Mouse (Mus musculus): Measurements from ENCODE around the gene Itgb3bp. TPM values are rescaled to one million over a fixed set of nuclear protein-coding genes. Genes with fewer than 3 reads are reported as not detected.

The Itgb3bp gene
- 1 to 10 TPM; 6.0 to 7.9 (median 6.6) TPM for total RNA-seq (2022)

DNA sequence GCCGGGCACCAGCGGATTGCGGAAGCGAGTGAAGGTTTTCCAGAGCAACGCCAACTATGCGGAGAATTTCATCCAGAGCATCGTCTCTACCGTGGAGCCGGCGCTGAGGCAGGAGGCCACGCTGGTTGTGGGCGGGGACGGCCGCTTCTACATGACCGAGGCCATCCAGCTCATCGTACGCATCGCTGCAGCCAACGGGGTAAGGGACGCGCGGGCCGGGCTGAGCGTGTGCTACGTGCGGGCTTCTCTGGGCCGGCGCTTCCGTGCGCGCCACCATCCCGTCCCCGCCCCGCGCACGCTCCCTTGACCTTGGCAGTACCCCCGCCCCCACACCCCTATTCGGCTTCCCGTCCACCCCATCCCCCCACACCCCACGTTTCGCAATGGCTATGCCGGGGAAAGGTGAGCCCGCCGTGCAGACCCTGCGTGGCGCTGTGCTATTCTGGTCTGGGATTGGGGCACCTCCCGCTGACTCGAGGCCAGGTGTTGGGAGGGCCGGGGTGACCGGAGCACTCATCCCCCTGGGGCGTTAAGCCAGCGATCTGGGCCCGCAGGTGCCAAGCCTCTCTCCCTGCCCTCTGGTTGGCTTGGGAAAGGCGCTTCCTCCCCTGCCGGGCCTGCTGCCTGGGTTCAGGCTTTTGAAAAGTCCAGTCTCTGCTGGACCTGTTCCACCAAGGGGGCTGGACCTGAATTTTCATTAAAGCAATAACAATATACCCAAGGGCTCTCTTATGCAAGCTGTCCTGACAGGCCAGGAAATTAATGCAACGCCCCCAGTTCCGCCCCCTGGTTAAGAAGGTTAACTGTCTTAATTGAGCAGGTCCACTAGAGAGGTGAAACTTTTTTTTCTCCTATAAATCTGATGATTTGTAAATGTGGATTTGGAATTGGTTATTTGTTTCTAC, at the start of gene Itgb3bp:
Gene Itgb3bp (minus strand): TSS at position 201 of the 905 bp plus-strand sequence.
- DNase-seq (ENCODE audit: low spot score), result peak; percentile 68

DNA sequence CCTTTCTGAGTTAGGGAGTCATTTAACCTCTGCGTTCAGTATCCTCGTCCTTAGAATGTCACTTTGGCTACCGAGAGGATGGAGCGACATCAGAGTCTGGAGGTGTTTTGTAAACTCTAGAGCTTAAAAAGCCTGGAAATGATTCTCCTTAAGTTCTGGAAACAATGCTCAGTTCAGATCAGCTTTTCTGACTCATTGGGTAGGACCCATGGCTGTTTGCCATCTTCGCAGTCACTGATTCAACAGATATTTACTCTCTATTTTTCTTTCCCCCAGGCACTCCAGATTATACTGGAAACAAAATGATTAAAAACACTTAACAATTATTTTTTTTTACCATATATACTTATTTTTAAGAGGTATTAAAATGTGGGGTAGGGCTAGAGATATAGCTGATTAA, 49.7 kb upstream of the Itgb3bp start:
- no peak for DNase-seq (ENCODE audit: low spot score)

DNA sequence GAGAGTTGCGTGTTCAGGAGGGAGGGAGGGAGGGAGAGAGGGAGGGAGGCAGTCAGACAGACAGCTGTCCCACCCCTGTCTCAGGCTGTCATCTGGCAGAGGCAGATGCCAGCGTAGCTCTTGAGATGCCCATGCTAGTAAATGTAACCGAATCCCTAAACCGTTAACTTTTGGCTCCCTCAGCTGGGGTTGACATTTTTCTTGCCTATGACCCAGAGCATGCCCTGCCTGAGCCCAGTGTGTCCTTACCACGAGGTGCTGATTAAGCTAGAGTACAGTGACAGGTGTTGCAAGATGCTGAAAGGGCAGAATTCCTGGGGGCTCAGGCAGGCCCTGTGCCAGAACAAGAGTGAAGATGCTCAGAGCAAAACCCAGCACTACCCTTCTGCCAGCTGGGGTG, 44.8 kb upstream of the Itgb3bp start:
- no peak for DNase-seq (ENCODE audit: low spot score)

DNA sequence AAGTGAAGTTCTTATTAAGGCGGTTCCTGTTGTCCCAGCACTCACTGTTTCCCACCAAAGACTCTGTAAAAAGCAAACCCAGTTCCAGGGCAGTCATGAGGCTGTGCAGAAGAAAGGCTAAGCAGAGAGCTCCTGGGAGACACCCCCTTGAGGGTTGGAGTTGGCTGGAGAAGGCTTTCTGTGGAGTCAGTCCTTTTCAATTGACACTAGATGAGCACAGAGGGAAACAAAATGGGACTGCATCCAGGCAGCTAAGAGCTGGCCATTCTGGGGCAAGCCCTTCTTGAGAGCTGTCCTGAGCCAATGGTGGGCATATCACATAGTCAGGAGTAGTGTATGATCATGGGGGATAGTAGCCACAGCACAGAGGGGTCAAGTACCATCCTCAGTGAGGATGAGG, 44.3 kb upstream of the Itgb3bp start:
- DNase-seq (ENCODE audit: low spot score), result peak; percentile 46

DNA sequence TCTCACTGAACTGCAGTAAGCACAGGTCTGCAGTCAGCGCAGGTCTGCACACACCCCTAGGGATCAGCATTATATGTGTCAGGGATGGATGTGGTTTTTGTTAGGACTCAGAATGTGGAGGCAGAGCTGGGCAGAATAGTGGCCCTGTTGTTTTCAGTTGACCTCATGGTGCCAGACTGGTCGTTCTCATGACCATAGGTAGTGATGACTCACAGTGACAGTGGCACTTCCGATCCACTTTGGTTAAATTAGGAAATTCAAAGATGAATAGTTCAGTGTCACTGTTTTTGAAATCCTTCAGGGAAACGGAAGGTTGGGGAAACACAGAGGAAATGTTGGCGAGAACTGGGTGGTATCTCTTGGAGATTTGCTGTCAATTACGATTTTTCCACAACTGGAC, 43.3 kb upstream of the Itgb3bp start:
- no peak for DNase-seq (ENCODE audit: low spot score)

DNA sequence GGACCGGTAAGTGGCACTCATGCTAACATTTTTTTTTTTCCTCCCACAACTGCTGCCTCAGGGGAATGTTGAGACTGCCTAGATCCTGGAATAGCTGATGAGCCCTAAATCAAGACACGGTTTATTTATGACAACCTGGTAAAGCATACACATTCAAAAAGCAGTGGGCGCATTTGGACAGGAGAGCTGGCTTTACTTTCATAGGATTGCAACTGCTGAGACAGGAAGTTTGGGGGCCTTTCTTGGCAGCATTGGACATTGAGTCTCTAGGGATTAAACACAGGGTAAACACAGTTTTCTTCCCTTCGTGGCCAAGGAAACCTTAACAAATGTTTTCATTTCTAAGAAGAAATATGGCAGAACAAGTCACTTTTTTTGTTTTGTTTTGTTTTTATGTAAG, 40.5 kb upstream of the Itgb3bp start:
- peak; percentile 39 for DNase-seq (ENCODE audit: low spot score)

DNA sequence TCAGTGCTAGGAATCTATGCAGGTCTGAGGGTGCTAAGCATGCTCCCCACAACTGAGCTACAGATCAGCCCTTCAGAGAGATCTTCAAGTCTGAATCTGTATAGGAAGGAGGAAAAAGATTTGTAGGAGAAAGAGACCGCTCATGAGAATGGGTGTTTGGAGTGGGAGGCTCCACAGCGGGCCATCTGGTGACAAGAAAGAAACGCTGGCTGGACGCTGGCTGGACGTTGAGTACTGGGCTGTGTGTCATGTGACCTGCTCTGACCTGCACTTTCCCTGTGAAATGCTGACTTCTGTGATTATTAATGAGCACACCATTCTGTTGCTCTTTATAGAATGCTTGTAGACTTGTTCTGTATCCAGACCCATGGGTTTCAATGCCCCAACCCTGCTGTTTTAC, 39.7 kb upstream of the Itgb3bp start:
- peak; percentile 53 for DNase-seq (ENCODE audit: low spot score)

DNA sequence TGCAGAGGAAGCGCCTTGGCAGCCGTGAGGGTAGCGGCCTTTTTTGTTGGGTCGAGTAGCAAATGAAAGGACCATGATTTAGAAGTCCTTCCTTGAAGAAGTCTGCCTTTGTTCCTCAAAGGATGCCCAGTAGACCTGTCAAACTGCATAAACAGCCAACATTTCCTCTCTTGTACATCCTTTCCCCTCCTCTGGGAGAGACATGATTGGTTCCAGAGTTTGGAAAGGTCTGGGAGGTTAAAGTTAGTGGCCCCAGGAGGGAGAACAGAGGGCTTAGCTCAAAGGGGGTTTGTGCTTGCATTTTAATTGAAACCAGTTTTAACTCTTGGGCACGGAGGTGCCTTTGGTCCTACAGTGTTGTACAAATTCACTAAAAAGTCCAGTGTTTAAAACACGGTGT, 36.9 kb upstream of the Itgb3bp start:
- no peak for DNase-seq (ENCODE audit: low spot score)

DNA sequence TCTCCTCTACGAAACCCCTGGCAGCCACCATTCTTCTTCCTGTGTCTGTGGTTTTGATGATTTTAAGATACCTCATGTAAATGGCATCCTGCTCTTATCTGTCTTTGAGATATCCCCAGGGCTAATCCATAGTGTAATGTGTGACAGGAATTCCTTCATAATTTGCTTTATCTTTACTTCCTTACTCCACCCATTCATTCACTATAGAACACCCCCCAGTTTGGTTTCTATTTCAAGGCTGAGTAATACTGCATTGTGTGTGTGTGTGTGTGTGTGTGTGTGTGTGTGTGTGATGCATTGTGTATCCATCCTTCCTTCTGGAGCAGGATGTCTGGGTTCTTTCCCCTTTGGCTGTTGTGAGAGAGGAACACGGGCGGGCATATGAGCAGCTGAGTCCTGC, 29.7 kb upstream of the Itgb3bp start:
- DNase-seq (ENCODE audit: low spot score), result no peak

DNA sequence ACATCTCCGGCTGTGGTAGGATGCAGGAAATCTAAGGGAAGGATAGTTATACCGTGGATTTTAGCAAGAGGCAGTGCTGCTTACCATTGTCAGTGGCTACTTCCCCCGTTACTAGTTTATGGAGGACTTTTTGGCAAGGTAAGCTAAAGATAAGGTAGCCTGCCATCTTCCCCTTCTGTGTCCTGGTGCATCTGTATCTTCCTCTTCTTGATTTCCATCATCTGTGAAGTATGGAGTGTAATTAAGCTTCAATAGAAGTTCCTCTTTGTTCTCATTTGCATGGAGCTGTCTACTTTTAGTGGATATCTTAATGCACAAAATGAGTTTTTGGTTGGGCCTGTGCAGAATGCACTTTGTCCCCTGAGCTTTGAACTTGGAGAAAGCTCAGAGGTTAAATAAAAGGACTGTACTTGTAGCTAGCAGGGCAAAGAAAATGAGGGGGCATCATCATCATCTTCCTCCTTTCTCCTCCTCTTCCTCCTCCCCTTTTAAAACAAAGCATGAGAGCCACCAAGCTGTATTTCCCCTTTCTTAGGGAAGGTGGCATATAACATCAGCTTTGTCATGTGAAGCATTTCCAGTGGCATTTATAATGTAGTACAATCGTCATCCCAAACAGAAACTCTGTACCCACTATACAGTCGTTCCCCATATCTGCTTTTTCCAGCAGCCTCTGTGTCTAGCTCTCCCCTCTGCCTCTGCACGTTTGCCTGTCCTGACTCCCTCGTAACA, 28.6 kb upstream of the Itgb3bp start:
- no peak for DNase-seq (ENCODE audit: low spot score)

DNA sequence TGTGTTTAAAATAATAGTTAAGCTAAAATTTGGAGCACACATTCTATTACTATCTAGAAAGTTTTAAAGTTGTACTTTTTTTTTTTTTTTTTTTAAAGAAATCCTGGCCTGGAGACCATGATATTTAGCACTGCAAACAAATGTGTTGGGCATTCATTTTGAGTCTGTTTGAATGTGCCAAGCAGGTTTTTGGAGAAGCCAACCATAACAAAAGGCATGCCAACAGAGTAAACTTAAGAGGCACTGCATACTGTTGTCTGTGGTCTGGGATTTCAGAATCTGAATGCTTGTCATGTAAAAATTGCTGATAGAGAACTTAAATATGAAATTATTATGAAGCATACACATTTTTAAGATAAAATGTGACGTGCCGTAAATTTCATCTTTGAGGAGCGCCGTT, 27.6 kb upstream of the Itgb3bp start:
- DNase-seq (ENCODE audit: low spot score), result no peak

DNA sequence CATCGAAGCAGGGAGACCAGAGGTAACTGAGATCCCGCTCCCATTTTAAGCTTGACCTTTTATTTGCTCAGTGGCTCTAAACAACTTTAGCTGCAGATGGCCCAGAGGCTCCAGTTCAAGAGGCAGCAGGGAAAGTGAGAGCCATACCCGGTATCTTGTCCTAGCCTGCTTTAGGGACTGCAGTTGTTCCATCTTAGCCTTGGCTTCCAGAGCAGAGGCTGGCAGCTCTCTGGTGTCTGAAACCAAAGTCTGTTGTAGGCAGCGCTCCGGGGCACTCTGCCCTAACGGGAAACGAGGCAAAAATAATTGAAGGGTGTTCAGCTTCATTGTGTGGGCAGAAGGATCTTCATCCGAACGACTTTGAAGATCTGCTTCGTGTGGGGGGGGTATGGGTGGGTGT, 25.8 kb upstream of the Itgb3bp start:
- no peak for DNase-seq (ENCODE audit: low spot score)

DNA sequence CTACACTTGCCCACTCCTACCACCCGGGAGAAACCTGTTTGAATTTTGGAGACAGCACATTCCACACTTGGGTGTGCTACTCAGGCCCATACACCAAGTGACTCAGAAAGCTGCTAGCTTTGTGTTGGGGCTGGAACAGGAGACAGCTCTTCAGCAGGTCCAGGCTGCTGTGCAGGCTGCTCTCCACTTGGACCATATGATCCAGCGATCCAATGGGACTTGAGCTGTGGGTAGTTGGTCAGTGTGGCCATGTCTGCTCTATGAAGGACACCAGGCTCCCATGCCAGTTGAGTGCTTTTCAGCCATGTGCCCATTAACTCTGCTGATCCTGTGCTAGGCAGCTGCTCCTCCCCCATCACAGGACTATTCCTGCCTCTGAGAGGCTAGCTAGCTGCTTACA, 24.3 kb upstream of the Itgb3bp start:
- DNase-seq (ENCODE audit: low spot score), result no peak

DNA sequence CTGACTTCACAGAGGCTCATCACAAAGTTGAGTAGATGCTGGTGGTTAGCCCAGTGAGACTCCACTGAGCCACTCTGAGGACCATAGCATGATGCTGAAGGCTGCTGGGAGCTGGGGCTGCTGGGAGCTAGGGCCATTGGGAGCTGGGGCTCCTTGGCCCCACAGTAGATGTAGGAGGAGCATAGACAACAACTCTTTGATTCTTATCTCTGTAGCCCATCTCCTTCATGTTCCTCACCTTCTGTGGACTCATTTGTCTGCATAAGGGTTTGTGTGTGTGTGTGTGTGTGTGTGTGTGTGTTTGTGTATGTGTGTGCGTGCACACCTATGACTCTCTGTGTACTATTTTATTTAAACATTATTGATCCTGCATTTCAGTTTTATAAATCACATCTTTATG, 18.3 kb upstream of the Itgb3bp start:
- no peak for DNase-seq (ENCODE audit: low spot score)

DNA sequence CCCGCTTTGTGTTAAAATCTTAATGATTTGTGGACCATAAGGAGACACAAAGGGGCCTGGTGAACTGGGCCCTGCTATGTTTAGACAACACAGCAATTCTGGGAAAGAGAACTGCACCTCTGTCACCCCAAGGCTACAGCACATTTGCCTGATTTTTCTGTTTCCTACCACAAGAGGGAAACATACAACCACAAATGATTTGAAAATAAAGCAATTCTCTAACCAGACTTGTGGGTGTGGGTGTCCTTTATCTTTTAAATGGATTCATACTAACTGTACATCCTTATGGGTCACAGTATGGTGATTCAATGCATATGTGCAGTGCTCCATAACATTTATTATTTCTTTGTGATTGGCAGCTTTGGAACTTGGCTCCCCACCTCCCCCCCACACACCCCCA, 17.6 kb upstream of the Itgb3bp start:
- DNase-seq (ENCODE audit: low spot score), result no peak

DNA sequence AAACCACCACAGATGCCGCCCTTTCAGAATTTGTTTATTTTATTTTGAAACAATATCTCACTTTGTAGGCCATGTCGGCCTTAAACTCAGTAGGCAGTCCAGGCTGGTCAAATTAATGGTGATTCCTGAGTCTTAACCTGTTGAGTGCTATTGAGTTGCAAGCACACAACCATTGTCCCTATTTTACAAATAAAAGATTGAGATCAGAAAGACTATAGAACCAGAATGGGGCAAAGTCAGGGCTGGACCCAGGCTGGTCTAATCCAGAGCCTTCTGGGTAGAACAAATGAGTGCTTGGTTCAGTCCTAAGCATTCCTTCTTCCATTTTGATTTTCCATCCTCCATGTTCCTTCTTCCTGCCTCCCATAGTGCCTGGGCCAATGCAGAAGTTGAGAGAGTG, 16.9 kb upstream of the Itgb3bp start:
- no peak for DNase-seq (ENCODE audit: low spot score)

DNA sequence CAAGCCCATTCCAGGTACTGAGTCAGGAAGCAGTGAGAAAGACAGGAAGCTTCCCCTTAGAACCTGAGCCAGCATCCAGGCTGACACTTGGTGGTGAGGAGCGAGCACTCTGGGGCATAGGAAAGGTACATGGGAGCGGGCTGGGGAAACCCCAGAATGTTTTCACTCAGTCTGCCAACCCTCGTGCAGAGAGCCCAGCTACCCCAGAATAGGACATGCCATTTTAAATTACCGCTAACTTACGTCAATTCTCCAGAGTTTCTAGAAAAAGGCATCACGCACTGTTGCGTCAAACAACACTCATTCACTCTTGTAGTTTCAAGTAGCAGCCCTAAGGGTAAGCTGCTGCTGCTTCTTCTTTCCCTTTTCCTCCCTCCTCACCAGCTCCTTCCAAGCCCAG, 15.4 kb upstream of the Itgb3bp start:
- no peak for DNase-seq (ENCODE audit: low spot score)

DNA sequence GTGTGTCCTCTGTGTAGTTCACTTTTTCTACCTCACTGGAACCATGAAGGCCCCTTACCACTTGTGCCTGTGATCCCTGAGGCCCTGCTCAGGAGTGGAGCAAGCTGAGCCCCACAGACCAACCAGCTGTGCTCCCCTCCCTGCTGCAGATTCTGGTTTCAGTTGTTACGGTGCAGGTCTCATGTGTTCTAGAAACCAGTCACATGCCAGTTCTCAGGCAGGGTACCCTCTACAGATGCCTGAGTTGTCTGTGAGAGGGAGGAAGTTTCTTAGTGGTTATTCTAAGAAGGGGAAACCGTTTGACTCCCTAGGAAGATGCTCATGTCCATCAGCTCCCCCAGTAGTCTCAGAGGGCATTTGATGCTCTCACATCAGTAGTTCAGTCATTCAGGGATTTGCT, 15.0 kb upstream of the Itgb3bp start:
- DNase-seq (ENCODE audit: low spot score), result no peak

DNA sequence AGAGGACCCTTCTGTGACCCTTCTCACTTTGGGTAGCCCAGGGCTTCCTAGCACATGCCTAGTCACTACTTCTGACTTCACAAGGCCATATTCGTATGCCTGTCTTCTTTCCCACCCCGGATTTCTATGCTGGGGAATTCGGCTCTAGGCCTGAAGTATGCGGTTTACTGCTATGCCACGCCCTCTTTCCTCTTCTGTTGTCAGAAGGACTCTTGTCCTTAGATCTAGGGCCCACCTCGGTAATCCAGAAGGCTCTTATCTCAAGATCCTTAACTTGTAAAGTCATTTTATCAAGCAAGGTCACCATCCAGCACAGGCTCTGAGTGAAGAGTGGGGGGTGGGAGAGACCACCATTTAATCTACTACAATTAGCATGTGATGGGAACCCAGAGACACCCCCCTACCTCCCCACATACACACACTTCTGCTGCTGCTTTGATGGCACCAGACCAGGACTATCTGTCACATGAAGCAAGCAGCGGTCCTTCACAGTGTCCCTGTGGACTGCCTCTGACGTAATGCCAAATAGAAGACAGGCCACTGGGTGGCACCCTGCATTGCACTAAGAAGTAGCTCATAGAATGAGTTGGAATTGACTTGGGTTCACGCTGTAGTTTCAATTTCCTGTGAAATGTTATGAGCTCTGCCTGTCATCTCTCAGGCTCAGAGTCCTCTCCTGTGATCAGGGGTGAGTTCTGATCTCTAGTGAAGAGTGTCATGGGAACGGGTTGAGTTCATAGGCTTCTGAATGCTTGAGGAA, 12.2 kb upstream of the Itgb3bp start:
- DNase-seq (ENCODE audit: low spot score), result peak; percentile 46

DNA sequence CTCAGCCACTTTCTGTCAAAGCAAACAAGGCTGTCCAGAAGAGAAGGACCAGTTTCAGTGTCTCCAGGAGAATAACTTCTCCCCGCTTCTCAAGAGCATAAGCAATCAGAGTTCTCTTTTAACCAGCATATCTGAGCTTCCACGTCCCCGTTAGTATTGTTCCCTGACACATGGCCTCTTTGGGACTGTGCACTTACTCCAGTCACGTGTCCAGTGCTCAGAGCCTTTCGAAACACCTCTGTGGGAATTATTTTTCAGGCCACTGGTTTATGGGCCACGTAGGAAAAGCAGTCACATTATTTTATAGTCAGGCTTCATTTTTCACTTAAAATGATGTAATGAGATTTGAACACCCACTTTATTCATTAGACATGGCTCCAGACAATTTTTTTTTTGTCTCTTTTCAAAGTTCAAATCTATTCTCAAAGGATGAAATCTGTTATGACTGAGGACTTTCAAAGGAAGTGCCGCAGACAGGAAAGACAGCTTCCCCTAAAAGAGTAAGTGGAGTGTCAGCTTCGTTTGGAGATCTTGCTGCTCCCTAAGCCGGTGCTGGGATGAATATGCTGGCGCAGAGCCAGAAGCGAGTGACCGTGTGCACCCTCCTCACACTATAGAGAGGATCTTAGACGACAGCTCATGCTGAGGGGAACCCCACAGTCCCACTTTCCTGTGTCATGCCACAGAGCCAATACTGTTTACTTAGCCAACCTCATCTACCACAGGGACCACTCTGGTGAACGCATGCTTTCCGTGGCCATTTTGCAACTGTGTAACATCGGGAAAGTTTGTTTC, 10.3 kb upstream of the Itgb3bp start:
- no peak for DNase-seq (ENCODE audit: low spot score)

DNA sequence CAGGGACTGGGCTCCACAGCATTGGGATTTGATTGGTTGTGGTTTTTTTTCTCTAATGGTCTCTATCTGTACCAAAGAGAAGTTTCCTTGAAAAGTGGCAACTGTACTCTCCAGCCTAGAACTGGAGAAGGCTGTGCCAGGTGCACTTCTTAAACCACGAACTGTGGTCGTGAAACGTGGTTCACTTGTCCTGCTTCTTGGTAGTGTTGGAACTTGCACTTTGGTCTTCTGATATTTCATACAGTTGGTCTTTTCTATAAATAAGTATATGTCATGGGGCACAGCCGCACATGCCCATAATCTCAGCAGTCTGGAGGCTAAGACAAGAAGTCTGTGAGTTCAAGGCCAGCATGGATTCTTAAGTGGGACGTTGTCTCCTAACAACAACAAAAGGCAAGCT, 6.7 kb upstream of the Itgb3bp start:
- no peak for DNase-seq (ENCODE audit: low spot score)

DNA sequence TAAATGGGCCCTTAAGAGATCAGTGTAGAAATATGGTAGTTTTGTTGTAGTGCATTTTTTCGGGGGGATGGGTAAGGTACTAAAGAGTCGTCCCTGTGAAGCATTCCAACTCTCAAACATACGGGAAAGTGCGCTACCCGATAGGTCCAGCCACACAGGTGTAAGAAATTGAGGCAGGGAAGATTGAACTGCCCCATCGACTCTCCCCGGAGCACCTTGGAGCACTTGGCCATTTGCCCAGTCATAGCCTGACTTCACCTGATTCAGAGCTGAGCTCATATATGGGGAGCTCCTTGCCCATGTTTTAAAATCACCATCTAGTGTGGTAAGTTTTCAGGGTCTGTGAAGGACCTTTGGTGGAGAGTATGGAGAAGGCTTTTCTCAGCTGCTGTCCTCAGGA, 5.2 kb upstream of the Itgb3bp start:
- DNase-seq (ENCODE audit: low spot score), result no peak

Data from heart, adult 8-10 months (tissue).